Mouse (Mus musculus): ENCODE measurements around the gene Acot7.
"Not testable (repeated sequence)": the region's sequence is repeated elsewhere in the genome, so short reads cannot be mapped to it uniquely, and the experiment has no call there.

The Acot7 gene

DNA sequence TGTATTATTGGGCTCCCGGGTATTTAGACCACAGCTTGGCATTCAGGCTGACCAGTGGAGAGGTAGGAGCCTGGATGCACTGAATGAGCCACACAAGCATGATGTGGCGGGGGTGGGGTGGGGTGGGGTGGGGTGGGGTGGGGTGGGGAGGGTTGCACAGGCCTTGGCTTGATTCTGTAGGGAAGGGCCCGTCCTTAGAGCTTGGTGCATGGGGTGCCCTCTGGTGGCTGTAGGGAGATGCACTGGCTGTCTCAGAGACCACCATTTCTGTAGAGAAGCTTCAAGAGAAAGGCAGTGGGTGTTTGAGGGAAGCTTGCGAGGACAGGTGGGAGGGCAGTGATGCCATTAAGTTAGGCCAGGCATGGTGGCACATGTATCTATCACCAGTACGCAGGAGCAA, 34.6 kb downstream of the Acot7 start:
- DNase-seq: peak; percentile 61

DNA sequence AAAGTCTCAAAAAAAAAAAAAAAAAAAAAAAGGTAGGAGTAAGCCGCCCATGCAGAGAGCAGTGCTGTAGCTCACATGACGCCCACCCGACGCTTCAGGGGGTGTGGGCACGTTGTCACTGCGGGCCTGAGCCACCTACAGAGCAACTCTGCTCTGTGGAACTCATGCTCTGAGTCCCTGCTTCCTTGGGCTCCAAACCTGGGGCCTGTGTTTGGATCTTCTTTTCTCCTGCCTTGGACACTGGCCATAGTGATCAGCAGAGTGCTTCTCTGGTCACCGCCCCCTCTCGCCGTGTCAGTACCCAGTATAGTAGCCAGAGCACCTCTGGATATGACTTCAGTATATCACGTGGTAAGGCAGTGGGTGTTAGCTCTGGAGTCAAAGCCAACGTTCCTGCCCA, 35.0 kb downstream of the Acot7 start:
- DNase-seq: no peak

DNA sequence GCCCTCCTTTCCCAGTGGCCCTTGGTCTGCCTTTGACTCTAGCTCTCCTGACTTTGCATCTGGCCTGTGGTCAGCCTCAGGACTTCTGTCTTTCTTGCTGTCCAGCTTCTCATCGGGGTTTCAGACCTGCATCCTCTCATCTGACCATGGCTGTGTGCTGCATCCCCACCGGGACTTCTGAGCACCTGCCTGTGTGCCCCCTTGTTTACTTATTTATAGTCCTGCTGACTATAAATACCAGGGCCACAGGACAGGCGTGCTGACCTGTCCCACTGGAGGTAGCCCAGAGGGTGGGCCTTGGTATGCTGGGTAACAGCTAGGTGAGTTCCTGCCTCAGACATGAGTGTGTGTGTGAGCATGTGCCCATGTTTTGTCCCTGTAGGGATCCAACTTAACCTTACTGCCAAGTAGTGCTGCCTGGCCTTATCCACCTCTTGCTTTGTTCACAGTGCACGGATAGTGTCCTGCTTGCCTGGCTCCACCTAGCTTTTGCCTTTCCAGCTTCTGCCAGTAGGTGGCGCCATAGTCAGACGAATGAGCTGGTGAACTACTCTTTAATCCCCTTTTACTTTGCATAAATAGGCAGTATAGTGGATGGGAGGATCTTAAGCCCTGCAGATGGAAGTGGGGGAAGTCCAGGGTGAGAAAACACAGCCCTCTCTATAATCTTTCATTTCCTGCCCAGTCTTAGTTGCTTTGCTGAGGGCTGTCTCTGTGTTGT, 36.0 kb downstream of the Acot7 start:
- peak; percentile 86 for DNase-seq

DNA sequence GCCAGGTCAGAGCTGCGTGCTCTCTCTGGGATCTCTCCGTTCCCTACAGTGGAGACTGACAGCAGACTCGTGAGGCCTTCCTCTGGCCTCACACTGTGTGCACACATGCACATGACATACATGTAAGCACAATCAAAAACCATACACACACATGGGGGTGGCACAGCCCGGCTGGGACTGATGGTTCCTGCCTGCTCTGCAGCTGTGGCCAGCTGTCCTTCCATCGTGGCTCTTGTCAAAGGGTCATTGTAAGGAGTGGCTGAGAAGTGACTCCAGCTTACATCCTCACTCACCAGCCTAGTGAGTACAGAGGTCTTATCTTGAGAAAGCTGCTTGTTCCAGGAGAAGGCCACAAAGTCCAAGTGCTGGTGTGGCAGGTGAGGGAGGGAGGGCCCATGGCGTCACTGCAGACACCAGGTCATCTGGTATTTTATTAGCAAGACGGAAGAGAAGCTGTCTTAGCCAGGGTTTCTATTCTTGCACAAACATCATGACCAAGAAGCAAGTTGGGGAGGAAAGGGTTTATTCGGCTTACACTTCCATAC, 37.0 kb downstream of the Acot7 start:
- no peak for DNase-seq

DNA sequence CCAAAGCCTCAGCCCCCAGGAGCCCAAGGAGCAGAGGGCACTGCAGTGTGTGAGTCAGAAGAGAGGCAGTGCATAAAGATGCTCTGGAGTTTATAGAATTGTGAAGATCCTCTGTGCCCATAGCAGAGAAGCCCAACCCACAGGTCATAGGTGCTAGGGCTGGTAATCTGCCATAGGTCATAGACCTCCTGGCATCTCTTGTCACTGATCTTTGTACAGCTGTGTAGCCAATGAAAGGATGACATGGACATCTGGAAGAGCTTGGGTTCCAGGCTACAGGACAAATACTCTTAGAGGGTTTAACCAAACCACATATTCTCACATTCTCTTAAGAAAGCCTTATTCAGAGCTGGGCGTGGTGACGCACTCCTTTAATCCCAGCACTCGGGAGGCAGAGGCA, 41.7 kb downstream of the Acot7 start:
- DNase-seq: no peak

DNA sequence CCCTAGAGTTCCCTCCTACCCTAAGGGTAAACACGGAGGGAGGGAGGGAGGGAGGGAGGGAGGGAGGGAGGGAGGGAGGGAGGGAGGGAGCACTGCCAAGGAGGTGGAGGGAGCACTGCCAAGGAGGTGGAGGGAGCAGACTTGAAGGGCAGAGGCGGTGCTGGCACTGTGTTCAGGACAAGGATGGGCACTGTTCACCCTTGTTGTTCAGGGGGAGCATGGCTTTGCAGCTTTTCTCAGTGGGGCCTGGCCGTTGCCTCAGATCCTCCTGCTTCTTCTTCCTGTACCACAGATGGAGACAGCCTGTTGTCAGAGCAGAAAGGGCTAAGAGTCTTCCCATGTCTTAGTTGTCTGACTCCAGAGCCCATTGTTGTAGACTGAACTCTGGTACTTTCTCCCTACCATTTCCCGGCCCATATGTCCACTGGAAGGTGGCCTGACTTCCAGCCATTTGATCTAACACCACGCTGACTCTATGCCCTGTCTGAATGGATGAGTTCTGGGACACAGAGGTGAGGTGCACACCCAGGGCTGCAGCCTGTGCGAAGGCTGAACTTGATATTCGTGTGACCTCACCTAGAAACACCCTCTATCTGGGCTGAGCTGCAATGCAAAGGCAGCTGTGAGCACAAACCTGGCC, 43.0 kb downstream of the Acot7 start:
- peak; percentile 69 for DNase-seq

DNA sequence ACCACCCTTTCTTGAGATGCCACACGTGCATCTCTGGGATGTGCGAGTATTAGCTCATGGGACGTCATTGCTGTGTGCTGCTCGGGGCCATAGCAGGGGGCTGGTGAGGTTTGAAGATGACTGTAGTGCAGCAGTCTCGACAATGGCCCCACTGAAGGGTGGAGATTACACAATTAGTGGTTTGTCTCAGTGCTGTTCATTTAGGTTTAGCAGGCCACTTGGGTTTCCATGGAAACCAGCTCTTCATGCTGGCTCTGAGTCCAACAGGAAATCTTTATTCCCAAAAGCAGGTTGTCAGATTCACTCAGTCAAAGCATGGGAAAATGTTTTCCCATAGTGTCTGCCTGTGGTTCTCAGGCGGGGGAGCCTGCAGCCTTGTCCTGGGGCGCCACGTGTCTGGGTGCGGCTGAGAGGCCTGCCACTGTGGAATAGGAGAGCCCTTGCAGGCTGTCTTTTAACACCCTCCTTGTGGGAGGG, 43.5 kb downstream of the Acot7 start:
- no peak for DNase-seq

DNA sequence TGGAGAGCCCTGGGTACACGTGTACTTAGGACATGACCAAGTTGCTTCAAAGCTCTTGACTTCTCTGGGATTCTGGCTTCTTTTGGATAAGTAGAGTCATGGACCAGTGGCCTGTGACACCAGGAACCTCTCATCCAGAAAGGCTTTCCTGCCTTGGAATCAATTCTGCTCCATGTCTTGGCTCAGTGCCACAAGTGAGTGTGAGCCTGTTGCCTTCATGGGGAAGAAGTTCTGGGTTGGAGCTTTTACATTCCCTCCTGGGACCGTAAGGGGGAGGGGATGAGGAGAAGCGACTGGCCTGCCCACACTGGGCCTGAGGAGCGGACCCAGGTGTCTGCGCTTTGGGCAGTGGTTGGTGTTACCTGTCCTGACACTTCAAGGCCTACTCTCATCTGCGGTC, 44.2 kb downstream of the Acot7 start:
- no peak for DNase-seq

DNA sequence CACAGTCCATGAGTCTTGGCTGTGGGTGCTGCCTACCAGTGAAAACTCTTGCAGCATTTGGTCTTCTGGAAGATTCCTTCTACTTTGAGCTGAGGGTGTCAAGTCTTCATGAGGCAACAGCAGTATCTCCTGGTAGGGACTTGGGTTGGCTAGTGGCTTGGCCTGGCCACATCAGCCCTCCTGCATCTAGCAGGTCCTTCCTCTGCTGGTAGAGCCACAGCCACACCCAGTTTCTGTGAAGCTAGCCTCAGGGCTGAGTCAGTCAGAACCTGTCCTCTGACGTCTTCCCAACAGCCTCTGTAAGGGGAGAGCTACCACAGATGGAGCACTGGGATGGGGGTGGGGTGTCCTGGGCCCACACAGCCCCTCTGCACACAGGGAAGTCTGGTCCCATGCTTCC, 44.6 kb downstream of the Acot7 start:
- DNase-seq: no peak

DNA sequence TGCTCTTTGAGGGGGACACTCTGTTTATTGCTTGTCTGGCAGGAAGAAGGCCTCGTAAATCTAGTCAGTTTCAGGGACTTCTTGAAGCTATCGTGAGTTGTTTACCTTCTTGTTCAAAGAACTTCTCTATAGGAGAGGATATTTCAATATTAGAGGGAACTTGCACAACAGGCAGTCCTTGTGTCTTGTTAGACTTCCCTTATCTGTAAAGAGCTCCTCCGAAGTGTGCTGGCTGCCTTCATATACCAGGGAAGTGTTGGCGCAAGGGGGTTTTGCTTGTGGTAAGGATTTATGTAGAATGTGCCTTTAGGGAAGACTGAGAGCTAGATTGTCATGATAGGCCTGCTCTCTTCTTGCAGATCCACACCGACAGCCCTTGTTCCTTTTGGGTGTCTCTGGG, 46.2 kb downstream of the Acot7 start:
- no peak for DNase-seq

DNA sequence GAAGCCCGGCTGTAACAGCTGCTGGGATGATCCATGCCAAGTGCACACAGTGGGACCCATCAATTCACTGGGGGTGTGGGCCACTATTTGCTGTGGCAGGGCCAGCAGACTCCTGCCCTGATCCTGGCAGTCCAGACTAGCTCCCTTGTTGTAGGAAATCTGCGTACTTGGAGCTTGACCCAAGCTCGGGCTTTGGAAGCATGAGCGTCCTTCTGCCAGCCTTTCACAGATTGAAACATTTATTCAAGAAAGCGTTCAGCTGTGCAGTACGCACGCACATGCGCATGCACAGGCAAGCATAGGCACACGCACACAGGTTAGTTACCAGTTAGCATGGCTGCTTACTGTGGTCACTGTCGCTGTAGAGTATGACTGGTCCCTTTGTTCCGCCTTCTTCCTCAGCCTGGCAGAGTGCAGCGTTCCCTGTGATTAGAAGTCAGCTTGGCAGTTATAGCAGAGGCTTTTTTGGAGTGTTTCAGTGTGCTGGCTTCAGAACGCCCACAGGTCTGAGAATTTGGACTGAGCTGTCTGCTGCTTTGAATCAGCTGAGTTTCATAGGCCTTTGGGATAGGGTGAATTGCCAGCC, 49.1 kb downstream of the Acot7 start:
- no peak for DNase-seq

DNA sequence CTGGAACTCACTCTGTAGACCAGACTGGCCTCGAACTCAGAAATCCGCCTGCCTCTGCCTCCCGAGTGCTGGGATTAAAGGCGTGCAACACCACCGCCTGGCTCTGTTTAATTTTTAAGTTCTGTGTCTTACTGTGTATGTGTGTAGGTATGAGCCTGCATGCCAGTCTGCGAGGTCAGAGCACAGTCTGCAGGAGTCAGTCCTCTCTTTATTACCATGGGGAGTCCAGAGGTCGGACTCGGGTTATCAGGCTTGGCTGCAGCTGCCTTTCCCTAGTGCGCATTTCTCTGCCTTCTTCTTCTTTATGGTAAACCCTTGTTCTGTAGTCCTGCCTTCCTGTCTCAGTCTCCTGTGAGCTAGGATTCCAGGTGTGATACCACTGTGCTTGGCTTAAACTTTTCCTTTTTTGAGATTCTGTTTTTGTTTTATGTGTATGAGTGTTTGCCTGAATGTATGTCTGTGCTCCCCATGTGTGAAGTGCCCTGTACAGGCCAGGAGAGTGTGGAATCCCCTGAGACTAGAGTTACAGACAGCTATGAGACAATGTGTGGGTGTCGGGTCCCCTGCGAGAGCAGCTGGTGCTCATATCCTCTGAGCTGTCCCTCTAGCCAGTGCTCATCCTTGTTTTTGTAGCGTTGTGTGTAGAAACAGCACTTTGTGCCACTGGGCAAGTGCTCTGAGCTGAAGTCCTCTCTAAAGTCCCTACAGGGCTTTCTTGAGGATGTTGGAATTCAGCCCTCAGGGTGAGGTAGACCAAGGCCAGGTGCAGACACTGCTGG, 50.0 kb downstream of the Acot7 start:
- DNase-seq: no peak

DNA sequence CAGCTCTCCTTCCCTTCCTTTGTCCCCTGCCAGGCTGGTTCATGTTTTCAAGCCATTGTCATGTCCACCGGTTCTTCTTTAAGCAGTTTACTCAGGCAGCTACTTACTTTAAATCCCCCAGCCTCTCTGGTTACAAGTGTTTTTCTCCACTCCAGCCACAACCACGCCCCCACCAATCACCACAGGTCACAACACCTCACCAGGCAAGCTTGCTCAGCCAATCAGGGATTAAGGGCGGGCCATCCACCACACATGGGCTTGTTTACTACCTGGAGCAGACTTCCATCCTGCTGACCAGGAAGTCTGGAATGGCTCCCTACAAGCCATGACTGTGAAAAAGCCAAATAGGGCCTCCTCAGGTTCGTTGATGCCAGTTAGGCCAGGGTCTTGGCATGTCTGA, 52.4 kb downstream of the Acot7 start:
- DNase-seq: not testable (repeated sequence)

DNA sequence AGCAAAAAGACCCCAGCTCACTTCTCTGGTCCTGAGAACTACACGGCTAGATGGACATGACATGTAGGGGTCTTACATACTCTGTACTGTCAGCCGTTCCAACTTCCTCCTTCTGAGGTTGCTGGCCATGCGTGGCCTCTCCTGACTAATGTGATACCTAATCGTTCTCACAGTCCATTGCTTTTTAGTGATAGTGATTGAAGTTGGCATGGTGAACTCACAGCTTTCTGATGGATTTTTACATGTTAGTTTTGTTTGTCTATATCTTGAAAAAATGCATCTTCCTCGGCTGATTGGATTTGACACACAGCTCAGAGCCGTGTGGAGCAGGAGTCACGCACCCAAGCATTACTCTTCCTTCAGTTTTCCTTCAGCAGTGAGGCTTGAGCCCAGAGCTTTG, 53.4 kb downstream of the Acot7 start:
- DNase-seq: no peak

DNA sequence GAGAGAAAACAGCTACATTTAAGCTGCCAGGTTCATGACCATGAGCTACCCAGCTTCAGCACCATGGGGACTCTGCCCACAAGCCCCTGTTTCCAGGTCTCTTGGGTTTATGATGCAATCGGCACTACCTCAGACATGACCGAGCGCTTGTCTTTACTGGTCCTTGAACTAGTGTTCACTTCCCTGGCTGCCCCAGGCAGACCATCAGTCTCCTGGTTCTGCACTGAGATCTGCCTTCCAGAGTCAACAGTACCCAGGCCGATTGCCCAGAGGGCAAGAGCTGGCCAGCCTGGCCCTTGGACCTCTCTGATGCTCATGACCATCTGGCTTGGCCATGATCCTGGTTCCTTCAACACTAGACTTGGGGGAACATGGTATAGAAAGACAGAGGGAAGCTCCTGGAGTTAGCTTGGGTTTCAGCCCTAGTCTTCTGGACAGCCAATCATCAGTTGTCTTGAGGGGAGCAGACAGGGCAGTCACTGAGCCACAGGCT, 54.5 kb downstream of the Acot7 start:
- DNase-seq: peak; percentile 80

DNA sequence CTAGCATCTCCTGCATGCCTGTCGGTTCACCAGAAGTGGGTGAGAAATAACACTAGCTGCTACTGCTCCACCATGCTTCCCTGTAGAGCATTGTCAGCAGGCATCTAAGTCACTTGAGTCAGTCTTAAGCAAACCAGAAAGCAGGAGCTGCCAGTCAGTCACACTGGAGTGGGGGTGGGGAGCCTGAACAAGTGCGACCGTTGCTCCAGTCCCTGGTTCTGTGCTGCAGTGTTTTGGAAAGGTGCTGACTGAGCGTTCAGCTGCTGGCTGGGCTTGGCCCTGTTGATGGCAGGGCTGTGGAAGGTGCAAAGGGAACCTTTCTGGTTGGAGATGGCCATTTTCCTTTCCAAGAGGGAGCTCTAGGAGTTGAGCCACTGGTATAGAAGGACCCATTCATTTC, 62.0 kb downstream of the Acot7 start:
- no peak for DNase-seq

DNA sequence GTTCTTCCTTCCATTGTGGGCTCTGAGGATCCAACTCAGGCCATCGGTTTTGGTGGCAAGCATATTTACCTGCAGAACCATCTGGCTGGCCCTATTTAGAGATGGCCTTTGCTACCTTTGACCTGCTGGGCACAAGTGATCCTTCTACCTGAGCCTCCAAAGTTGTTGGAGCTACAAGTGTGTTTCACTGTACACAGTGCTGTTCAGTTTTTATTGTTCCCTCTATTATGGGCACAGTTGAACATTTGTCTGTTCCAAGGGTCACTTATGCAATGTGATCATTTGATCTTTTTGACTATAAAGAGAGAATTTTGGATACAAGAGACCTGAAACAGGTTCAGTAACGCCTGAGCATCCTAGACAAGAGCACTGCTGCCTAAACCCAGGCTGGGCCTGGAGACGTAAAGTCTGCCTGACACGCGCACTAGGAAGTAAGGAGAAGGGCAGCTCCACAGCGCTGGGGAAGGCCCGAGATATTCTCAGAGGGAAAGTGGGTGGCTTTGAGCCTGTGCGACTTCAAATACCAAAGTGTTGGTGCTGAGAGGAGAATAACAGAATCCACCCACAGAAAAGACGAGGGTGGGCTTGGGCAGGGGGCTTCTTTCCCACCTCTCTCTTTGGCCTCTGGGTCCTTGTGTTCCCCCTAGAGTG, 65.4 kb downstream of the Acot7 start:
- no peak for DNase-seq

DNA sequence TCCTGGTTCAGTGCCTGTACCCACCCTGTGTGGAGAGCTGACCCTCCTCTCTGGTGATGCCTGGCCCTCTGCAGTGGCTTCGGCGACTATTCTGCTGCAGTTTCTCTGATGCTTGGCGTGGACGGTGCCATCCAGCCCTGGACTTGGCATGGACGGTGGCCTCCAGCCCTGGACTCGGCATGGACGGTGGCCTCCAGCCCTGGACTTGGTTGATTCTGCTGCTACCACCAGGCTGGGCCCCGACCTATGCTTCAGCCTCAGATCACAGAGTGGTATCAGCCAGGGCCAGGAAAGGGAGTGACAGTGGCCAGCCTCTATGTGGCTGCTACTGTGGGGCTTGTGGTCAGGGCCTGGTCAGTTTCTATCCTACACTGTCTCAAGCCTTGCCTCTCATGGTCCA, 66.0 kb downstream of the Acot7 start:
- peak; percentile 76 for DNase-seq

DNA sequence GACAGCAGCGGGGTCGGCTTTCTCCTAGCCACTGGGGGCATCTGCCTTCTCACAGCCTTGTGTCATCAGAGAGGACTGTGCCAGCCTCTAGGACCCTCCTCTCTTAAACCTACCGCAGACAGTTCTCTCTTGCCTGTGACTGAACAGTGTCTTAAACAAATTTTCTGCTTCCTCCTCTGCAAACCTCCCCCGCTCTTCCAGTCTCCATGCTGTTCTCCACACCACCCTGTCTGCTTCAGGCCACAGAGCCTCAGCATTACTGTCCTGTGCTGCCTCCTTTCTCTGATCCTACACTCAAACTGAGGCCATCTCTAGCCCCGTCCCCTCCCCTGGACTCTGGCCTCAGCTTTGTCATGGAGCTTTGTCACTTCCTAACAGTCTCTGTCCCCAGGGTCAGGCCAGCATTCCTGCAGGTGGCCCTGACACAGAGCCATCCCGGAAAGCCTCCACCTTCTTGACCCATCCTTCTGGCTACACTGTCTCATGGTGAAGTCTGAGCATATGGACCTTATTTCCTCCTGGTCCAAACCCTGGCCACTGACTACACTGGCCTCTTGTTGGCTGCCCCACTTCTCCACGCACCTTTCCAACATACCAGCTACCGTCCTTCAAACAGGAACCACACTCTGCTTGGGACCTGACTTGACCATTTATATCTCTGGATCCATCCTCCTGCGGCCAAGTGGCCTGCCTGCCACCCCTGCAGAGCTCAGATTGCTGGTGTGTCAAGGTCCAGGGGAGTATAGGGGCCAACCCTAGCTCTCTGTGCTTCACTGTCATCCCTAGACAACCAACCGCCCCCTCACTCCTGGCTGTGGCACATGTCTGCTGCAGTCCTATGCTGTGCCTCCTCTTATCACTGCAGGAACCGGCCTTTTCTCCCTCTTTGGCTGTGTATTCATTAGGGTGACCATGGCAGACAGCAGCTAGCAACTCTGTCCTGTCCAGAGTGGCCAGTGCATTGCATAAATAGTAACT, 66.9 kb downstream of the Acot7 start:
- peak; percentile 57 for DNase-seq

DNA sequence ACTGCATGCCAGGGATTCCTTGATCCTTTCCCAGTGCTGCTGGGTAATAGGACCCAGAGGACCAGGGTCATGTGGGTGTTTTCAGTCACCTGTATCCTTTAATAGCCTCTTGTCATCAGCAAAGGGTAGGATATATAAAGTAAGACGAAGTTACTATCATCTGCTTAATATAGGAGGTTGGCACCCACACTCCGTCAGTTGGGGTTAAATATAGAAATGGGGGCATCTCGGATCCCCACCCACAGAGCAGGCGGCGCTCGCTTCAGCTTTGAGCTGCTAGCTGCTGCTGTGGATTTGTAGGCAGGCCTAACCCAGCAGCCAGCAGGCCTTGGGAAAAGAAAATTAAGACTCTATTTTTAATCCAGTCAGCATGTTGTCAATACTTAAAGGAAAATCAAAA, 68.1 kb downstream of the Acot7 start:
- peak; percentile 33 for DNase-seq

DNA sequence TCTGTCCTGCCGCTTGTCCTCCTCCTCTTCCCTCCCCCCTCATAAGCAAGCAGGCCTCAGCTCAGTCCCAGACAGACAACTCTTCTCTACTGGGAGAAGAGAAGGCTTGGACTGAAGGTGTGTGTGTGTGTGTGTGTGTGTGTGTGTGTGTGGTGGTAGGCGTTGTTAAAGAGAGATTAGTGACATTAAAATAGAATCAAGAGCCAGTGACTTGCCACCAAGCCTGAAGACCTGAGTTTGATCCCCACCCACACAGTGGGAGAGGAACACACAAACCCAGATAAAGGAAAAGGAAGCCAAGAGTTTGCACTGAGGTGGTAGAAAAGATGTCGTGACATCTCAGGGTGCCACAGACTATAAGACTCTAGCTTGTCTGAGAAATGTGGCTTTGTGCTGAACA, 69.3 kb downstream of the Acot7 start:
- no peak for DNase-seq
